Mouse (Mus musculus) CH12.LX (cell line): Measurements from ENCODE around the gene Prkag2. TPM values are rescaled to one million over a fixed set of nuclear protein-coding genes. Genes with fewer than 3 reads are reported as not detected.

Source experiments
- DNase-seq: peaks from one replicate; pipeline ENCODE4 v3.0.0-alpha.2; 2013; ENCODE audit errors: extremely low read depth
- H3K27ac ChIP-seq: 2 replicates; pipeline ENCODE4 v1.5.1; 2012; ENCODE audit warnings: low read depth, mild to moderate bottlenecking, control low read depth, moderate library complexity; ENCODE audit not compliant: insufficient read depth
- H3K27me3 ChIP-seq: replicated peaks from 2 replicates; pipeline ENCODE3; 2012; ENCODE audit warnings: inconsistent platforms
- H3K36me3 ChIP-seq, 2 experiments: replicated peaks in 1 of 2; 2 replicates each; pipeline versions ENCODE3 to v1.6.1; 2012; ENCODE audit warnings: inconsistent platforms in 1 of 2, low read length in 1 of 2, mild to moderate bottlenecking in 1 of 2, mixed read lengths in 1 of 2, moderate library complexity in 1 of 2; ENCODE audit not compliant: control insufficient read depth in 1 of 2, insufficient read depth in 1 of 2
- H3K4me1 ChIP-seq, 2 experiments: 2 replicates each; pipeline ENCODE4 v1.6.1; 2012; ENCODE audit warnings: inconsistent platforms in 1 of 2, moderate library complexity in 1 of 2; ENCODE audit not compliant: insufficient read depth in 2 of 2, control insufficient read depth in 1 of 2
- H3K4me2 ChIP-seq: 2 replicates; pipeline ENCODE4 v1.6.1; 2012; ENCODE audit warnings: low read depth, mild to moderate bottlenecking, control low read depth; ENCODE audit not compliant: poor library complexity, insufficient read depth, severe bottlenecking
- H3K4me3 ChIP-seq, 3 experiments: fragments of 150-350 bp in 1 of 3; sonication (generic) in 1 of 3; replicated peaks in 1 of 3; 2 replicates each; pipeline versions ENCODE3 to v1.5.1; 2011 to 2012; ENCODE audit warnings: low read depth in 2 of 3, low read length in 2 of 3, mild to moderate bottlenecking in 2 of 3, moderate library complexity in 2 of 3, control low read depth in 1 of 3, improper control_type of control experiment in 1 of 3, inconsistent platforms in 1 of 3, mixed read lengths in 1 of 3; ENCODE audit not compliant: poor library complexity in 1 of 3
- H3K79me2 ChIP-seq: replicated peaks from 2 replicates; pipeline ENCODE4 v1.6.1; 2012; ENCODE audit warnings: mild to moderate bottlenecking, moderate library complexity; ENCODE audit not compliant: control insufficient read depth, poor library complexity, insufficient read depth, severe bottlenecking; ENCODE audit errors: extremely low read depth
- H3K9ac ChIP-seq: 2 replicates; pipeline ENCODE4 v1.6.1; 2012; ENCODE audit warnings: low read depth, mild to moderate bottlenecking, control low read depth, moderate library complexity; ENCODE audit not compliant: insufficient read depth
- H3K9me3 ChIP-seq: replicated peaks from 2 replicates; pipeline ENCODE3; 2012; ENCODE audit warnings: low read length, inconsistent platforms, mixed read lengths
- BHLHE40 ChIP-seq: IDR thresholded peaks from 2 replicates; pipeline ENCODE4 v1.6.1; 2011; ENCODE audit warnings: mild to moderate bottlenecking, low read depth, low read length, improper control_type of control experiment
- CHD1 ChIP-seq: IDR thresholded peaks from 2 replicates; pipeline ENCODE4 v1.6.1; 2012; ENCODE audit warnings: low read depth, low read length, improper control_type of control experiment, inconsistent platforms
- CHD2 ChIP-seq: IDR thresholded peaks from 2 replicates; pipeline ENCODE4 v1.6.1; 2011; ENCODE audit warnings: low read length, improper control_type of control experiment
- CTCF ChIP-seq, 2 experiments: IDR thresholded peaks in 1 of 2; conservative IDR thresholded peaks in 1 of 2; 2 replicates each; pipeline ENCODE4 v1.5.1; 2011 to 2012; ENCODE audit warnings: low read depth in 2 of 2, low read length in 2 of 2, improper control_type of control experiment in 1 of 2, inconsistent platforms in 1 of 2, mild to moderate bottlenecking in 1 of 2, moderate library complexity in 1 of 2
- E2F4 ChIP-seq: IDR thresholded peaks from 2 replicates; pipeline ENCODE4 v1.6.1; 2011; ENCODE audit warnings: low read depth, low read length, improper control_type of control experiment; ENCODE audit not compliant: insufficient replicate concordance
- EP300 ChIP-seq: IDR thresholded peaks from 2 replicates; pipeline ENCODE4 v1.6.1; 2011; ENCODE audit warnings: low read length, improper control_type of control experiment
- GABPA ChIP-seq: IDR thresholded peaks from 2 replicates; pipeline ENCODE4 v1.6.1; 2012; ENCODE audit warnings: low read depth, low read length, improper control_type of control experiment, inconsistent platforms; ENCODE audit not compliant: insufficient replicate concordance
- HCFC1 ChIP-seq: IDR thresholded peaks from 2 replicates; pipeline ENCODE4 v1.6.1; 2012; ENCODE audit warnings: low read depth, mild to moderate bottlenecking, inconsistent platforms, low read length, improper control_type of control experiment
- KAT2A ChIP-seq: IDR thresholded peaks from 2 replicates; pipeline ENCODE4 v1.6.1; 2012; ENCODE audit warnings: low read length, improper control_type of control experiment, inconsistent platforms; ENCODE audit not compliant: insufficient replicate concordance
- MAFK ChIP-seq: IDR thresholded peaks from 2 replicates; pipeline ENCODE4 v1.6.1; 2011; ENCODE audit warnings: low read length, improper control_type of control experiment; ENCODE audit not compliant: insufficient replicate concordance
- MEF2A ChIP-seq: IDR thresholded peaks from 2 replicates; pipeline ENCODE4 v1.6.1; 2014; ENCODE audit warnings: low read depth, mild to moderate bottlenecking, inconsistent platforms, low read length, improper control_type of control experiment, borderline replicate concordance
- MXI1 ChIP-seq: IDR thresholded peaks from 2 replicates; pipeline ENCODE4 v1.6.1; 2011; ENCODE audit warnings: mild to moderate bottlenecking, low read depth, low read length, improper control_type of control experiment
- NELFE ChIP-seq: IDR thresholded peaks from 2 replicates; pipeline ENCODE4 v1.6.1; 2011; ENCODE audit warnings: low read depth, low read length, improper control_type of control experiment
- NRF1 ChIP-seq: IDR thresholded peaks from 2 replicates; pipeline ENCODE4 v1.6.1; 2014; ENCODE audit warnings: low read depth, mild to moderate bottlenecking, inconsistent platforms, low read length, improper control_type of control experiment, moderate library complexity
- POLR2A ChIP-seq: IDR thresholded peaks from 2 replicates; pipeline ENCODE4 v1.6.1; 2011; ENCODE audit warnings: low read depth, mild to moderate bottlenecking, improper control_type of control experiment, low read length
- POLR2AphosphoS2 ChIP-seq: IDR thresholded peaks from 2 replicates; pipeline ENCODE4 v1.6.1; 2011; ENCODE audit warnings: low read depth, low read length, improper control_type of control experiment
- RCOR1 ChIP-seq: conservative IDR thresholded peaks from 2 replicates; pipeline ENCODE4 v1.6.1; 2012; ENCODE audit warnings: low read depth, mild to moderate bottlenecking, inconsistent platforms, low read length, improper control_type of control experiment
- SIN3A ChIP-seq: IDR thresholded peaks from 2 replicates; pipeline ENCODE4 v1.6.1; 2012; ENCODE audit warnings: low read length, improper control_type of control experiment, inconsistent platforms
- SMC3 ChIP-seq: IDR thresholded peaks from 2 replicates; pipeline ENCODE4 v1.6.1; 2011; ENCODE audit warnings: low read depth, low read length, improper control_type of control experiment
- TBP ChIP-seq: conservative IDR thresholded peaks from 2 replicates; pipeline ENCODE4 v1.6.1; 2011; ENCODE audit warnings: low read depth, low read length, improper control_type of control experiment
- TCF12 ChIP-seq: IDR thresholded peaks from 2 replicates; pipeline ENCODE4 v1.6.1; 2014; ENCODE audit warnings: low read depth, mild to moderate bottlenecking, inconsistent platforms, low read length, improper control_type of control experiment
- UBTF ChIP-seq: IDR thresholded peaks from 2 replicates; pipeline ENCODE4 v1.6.1; 2012; ENCODE audit warnings: low read depth, mild to moderate bottlenecking, inconsistent platforms, low read length, improper control_type of control experiment, moderate library complexity
- USF1 ChIP-seq: IDR thresholded peaks from 2 replicates; pipeline ENCODE4 v1.6.1; 2014; ENCODE audit warnings: low read depth, mild to moderate bottlenecking, inconsistent platforms, low read length, improper control_type of control experiment
- USF2 ChIP-seq: conservative IDR thresholded peaks from 2 replicates; pipeline ENCODE4 v1.6.1; 2011; ENCODE audit warnings: low read depth, low read length, improper control_type of control experiment
- ZC3H11A ChIP-seq: IDR thresholded peaks from 2 replicates; pipeline ENCODE4 v1.6.1; 2012; ENCODE audit warnings: low read depth, mild to moderate bottlenecking, inconsistent platforms, low read length, improper control_type of control experiment
- ZKSCAN1 ChIP-seq: IDR thresholded peaks from 2 replicates; pipeline ENCODE4 v1.6.1; 2012; ENCODE audit warnings: low read depth, inconsistent platforms, low read length, improper control_type of control experiment, borderline replicate concordance
- ZMIZ1 ChIP-seq: IDR thresholded peaks from 2 replicates; pipeline ENCODE4 v1.6.1; 2012; ENCODE audit warnings: low read depth, mild to moderate bottlenecking, inconsistent platforms, low read length, improper control_type of control experiment
- ZNF384 ChIP-seq: IDR thresholded peaks from 2 replicates; pipeline ENCODE4 v1.6.1; 2012; ENCODE audit warnings: low read depth, low read length, improper control_type of control experiment, inconsistent platforms
- dilution Hi-C: fragments of 300-500 bp; cut with MboI; formaldehyde crosslinking; loops from 2 replicates; pipeline ENCODE4 v1.14.3; 2020; ENCODE audit warnings: low sequenced_read_pairs; ENCODE audit not compliant: extremely low pct_unique_long_range_greater_than_20kb, extremely low pct_ligation_motif_present
- in situ Hi-C: fragments of 300-500 bp; cut with MboI; formaldehyde crosslinking; loops from 3 replicates; pipeline ENCODE4 v1.14.3; 2019; ENCODE audit warnings: low sequenced_read_pairs, low pct_ligation_motif_present, low pct_unique_long_range_greater_than_20kb, mixed read lengths
- polyA plus RNA-seq: library from polyadenylated mRNA; unstranded; fragments of >175 nt; gene quantifications from 2 replicates; pipeline ENCODE4 v1.2.1, GENCODE M21; 2012; ENCODE audit warnings: low read depth; ENCODE audit not compliant: insufficient read length
- total RNA-seq, 2 experiments: library from RNA; depleted of rRNA; stranded (reverse); fragments of 300-350 nt in 1 of 2; fragments of >200 nt in 1 of 2; gene quantifications; 2 replicates each; pipeline ENCODE4 v1.2.3; 2012 to 2014

Prkag2 gene
- total and polyA plus RNA-seq, 3 experiments = 4.6 to 21.2 (median 8.8) TPM

GRCm38 (mm10) chr5:24863804-24864203, 236.6 kb downstream of the Prkag2 start:
- Histone ChIP-seq H3K27me3 (no peaks in the 10 kb centered on the region), H3K4me2 (no peak overlapping the region), H3K36me3 (peaks cover 2 to 39% of the 10 kb centered on the region in 2 experiments), H3K9ac (no peak overlapping the region), H3K4me3 (no peak overlapping the region), H3K4me1 (peaks cover 0 to 5% of the 10 kb centered on the region in 2 experiments; a peak in 1 of 4 replicates), H3K79me2 (no peaks in the 10 kb centered on the region), H3K9me3 (peaks cover 3% of the 10 kb centered on the region), H3K27ac (no peak overlapping the region)
- in situ Hi-C loops (no loop called here), dilution Hi-C loops (no loop called here)
- no peak for DNase-seq
- TF ChIP-seq POLR2AphosphoS2 = no peak
- TF ChIP-seq UBTF = no peak
- TF ChIP-seq MXI1 = no peak
- TF ChIP-seq CHD1 = no peak
- TF ChIP-seq SMC3 = no peak
- TF ChIP-seq POLR2A = no peak
- TF ChIP-seq TCF12 = no peak
- TF ChIP-seq RCOR1 = no peak
- TF ChIP-seq ZMIZ1 = no peak
- TF ChIP-seq ZNF384 = no peak
- TF ChIP-seq GABPA = no peak
- no peak for TF ChIP-seq CHD2
- TF ChIP-seq HCFC1 = no peak
- TF ChIP-seq CTCF (conservative IDR thresholded peaks at IDR 0.05 in 1 of 2, IDR thresholded peaks at IDR 0.05 in 1 of 2; ENCODE audit: low read depth in 2 of 2, low read length in 2 of 2) = no peak
- TF ChIP-seq KAT2A = no peak
- no peak for TF ChIP-seq NELFE
- TF ChIP-seq BHLHE40 = no peak
- no peak for TF ChIP-seq USF2
- no peak for TF ChIP-seq ZKSCAN1

GRCm38 (mm10) chr5:24861449-24861930, 239.0 kb downstream of the Prkag2 start:
- no peak for DNase-seq
- dilution Hi-C loops (no loop called here), in situ Hi-C loops (no loop called here)
- Histone ChIP-seq H3K27ac (no peak overlapping the region), H3K4me3 (no peak overlapping the region), H3K9ac (no peak overlapping the region), H3K79me2 (no peaks in the 10 kb centered on the region), H3K9me3 (peaks cover 2% of the 10 kb centered on the region), H3K27me3 (no peaks in the 10 kb centered on the region), H3K4me1 (peaks cover 0 to 5% of the 10 kb centered on the region in 2 experiments; a peak in 1 of 4 replicates), H3K4me2 (no peak overlapping the region), H3K36me3 (peaks cover 0 to 23% of the 10 kb centered on the region in 2 experiments)
- TF ChIP-seq GABPA (no peak), ZC3H11A (no peak), E2F4 (no peak), UBTF (no peak), NELFE (no peak), USF1 (no peak), EP300 (no peak), SIN3A (no peak), ZNF384 (no peak), MEF2A (no peak), TBP (no peak), MXI1 (no peak), SMC3 (no peak), MAFK (no peak), CTCF (conservative IDR thresholded peaks at IDR 0.05 in 1 of 2, IDR thresholded peaks at IDR 0.05 in 1 of 2; ENCODE audit: low read depth in 2 of 2, low read length in 2 of 2) (no peak), NRF1 (no peak)
